Mouse (Mus musculus) spleen, adult 18-20 months (tissue): ENCODE measurements around the gene Ust.
A peak's percentile ranks its signal among the peaks of the same experiment; 100 is the strongest.

ENCODE experiments used
- DNase-seq, 2 experiments: peaks; one replicate each; pipeline ENCODE4 v3.0.0; 2022; ENCODE audit warnings: mixed read lengths in 2 of 2

The Ust gene

DNA sequence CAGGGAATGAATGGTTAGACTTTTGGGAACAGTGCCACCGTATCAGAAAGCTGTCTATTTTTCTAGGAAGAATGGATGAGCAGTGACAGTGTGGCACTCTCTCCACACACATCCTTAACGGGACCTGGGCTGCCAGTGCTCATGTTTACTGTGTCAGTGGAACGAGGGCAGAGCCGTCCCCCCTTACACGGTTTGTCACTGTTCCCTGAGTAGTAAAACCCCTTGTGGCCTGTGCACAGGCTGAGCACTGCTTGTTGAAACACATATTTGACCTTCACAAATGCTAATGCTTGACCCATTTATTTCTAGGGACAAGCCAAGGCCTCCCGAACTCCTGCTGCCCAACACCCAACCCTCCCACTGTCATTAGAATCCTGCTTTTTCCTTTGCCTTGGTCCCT, 209.2 kb downstream of the Ust start:
- no peak for DNase-seq

DNA sequence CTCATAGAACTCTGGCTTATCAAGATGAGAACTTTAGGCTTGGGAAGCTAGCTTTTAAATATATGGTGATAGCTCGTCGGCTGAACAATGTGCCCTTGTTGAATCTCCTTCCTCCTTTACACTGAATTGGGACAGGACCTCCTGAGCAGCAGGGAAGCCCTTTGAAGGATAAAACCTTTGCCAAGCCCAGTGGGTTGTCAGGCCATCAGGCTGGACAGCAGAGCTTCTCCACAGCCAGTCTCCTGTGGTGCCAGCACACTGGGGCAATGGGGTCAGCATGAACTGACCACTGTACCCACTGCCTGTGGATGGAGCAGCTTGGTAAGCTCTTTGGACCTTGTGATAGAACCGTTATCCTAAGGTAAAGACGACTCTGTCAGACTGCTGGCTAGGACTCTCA, 214.4 kb downstream of the Ust start:
- DNase-seq, result no peak

DNA sequence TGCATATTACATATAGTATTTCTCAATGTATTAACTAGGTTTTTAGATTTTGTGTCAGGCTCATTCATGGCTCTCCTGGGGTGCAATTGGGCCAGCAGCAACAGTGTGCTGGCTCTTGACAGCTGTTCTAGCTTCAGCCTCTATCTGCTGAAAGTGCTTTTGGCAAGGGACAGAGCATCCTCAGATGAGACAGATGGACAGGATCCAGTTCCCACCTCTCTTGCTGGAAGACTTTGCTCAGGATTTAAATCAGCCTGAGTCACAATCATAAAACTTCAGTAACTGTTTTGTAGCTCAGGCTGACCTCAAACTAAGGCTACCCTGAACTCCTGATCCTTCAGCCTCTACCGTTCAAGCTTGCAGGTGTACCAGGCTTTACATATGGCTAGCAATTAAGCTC, 219.5 kb downstream of the Ust start:
- no peak for DNase-seq

DNA sequence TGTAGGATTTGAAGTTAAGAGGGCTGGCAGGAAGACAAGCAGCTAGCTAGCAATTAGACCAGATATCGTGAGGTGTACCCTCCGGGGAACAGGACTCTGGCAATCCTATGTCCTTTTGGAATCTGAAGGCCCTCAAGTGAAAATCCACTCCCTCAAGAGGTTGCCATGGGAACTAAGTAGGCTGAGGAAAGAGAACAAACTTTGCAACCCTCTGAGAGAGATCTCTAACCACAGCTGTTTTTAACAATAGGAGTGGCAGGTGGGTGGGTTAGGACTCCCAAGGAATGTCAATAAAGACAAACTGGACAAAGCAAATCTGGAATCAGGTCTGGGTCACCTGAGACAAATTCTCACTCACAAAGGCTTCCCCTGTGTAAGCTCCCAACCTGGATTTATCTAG, 221.4 kb downstream of the Ust start:
- no peak for DNase-seq

DNA sequence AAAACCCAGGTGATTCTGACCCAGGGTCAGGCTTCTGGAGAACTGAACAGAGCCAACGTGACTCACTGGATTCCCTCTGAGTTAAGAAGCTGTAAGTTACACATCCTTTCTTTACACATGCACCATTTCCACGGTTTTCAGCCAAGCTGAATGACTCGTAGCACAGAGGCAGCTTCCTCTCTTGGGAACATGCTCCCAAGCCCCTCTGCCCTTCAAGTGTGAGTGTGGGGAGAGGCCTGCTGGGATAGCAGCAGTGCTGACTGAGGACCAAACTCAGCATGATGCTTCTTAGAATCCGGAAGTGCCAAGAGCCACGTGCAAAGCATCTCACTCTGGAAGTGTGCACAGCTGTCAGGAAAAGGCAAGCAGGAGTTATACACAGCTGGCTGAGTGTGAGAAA, 228.0 kb downstream of the Ust start:
- no peak for DNase-seq

DNA sequence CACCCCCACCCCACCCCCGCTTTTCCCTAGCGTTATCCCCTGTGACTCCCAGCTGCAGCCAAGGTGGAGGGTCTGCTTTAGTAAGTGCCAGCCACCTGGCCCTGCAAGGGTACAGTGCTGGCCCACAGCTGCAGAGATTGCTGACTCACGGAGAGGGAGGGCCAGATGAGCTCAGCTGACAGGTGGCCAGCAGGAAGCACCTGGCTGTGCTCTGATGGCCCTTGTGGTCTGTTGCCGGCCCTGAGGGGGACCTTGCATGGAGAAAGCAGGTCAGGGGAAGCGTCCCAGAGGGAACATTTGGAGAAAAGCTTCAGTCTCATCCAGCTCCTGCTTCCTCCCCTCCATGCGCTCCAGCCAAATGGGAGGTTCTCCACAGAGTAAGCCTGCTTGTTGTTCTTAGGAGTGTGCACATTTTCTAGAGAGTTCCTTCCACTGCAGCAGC, 231.3 kb downstream of the Ust start:
- DNase-seq, result no peak

DNA sequence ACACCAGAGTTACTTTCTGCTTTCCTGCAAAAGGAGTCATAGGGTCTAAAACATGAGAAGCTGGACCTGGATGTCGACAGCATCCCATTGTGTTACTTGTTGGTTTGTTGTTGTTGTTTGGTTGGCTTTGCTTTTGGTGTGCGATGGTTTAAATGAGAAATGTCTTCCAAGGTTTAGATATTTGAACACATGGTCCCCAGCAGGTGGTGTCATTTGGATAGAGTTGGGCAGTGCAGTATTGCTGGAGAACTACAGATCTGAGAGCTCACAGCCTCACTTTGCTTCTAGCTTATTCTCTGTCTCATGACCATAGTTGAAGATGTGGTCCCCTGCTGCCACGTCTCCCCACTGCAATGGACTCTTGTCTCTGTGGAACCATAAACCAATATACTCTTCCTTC, 234.6 kb downstream of the Ust start:
- no peak for DNase-seq

DNA sequence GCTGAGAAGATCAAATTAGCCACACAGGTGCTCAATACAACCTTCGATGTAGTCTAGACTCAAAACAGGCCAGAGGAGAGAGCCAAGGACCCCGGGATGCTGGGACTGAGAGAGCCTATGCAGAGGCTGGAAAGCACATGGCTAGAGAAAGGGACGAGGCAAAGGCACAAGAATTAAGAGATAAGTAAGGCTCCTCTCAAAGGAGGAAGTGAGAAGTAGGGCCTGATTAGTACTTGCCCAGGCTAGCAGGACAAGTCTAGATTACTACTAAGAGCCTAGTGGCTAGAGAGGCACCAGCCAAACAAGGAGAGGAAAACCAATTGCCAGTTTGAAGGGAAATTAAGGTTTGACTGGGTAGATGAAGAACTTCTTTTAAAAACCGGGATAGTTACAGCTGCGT, 241.5 kb downstream of the Ust start:
- no peak for DNase-seq

DNA sequence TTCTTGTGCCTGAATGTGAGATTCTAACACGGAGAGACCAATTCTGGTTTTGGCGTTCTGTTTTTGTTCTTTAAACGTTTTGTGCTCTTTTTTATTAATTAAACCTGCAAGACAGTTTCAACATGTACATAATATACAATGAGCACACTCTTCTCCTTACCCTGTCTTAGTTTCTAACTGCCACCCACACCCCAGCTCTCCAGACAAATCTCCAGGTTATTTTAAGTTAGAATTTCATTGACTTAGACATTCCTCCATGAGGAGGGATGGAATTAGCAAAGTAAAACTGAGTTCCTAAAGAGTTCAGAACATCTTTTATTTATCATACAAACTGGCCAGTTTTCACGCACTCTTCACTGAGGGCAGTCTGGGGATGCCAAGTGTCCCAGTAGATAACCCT, 248.9 kb downstream of the Ust start:
- DNase-seq, result no peak

DNA sequence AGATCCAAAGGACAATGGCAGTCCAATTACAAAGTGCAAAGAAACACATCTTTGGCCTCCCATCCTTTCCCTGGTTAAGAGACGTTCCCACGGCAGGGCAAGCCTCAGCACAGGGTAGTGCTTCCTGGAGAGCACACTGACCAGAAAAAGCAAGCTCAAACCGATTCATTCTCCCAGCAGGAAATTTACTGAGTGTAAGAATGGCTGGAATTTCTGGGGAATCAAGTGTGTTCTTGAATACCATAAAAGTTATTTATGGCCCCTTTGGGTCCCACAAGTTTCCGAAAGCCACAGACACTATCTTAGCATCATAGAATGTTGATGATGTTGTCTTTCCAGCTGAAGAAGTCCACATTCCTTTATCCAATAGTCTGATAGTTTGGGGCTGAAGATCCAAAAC, 258.9 kb downstream of the Ust start:
- DNase-seq, result no peak

DNA sequence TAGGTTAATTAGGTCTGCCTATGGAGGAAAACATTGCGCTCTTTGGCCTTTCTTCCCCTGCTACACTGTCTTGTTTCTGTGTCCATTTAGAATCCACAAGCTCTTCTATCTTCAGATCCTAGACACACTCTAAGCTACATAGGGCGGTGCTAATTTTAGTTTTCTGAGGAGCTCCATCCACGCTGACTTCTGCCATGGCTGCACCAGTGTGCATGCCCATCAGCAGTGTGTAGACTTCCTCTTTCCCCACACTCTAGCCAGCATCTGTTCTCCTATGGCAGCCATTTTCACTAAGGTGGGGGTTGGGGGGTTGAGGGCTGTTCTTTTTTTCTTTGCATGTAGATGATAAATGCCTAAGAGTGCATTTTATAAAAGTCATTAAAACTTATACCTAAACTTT, 268.6 kb downstream of the Ust start:
- DNase-seq, result no peak

DNA sequence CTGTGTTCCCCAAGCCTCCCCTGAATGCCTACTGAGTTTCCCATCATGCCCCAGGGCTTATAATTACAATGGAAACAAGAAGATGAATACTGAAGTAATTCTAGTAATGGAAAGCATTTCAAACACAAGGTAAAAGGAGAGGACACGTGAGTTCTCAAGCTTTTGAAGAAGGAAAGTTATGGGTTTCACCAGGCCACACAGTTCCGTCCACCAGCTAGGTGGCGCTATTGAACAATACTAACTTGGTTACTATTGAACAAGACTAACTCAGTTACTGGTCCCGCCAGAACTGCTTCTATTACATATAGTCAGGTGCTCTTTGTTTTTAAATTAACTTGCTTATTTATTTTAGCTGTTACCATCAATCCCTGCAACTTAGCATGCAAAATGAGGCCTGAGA, 276.3 kb downstream of the Ust start:
- peak in 1 of 2 experiments; percentile 56 for DNase-seq

DNA sequence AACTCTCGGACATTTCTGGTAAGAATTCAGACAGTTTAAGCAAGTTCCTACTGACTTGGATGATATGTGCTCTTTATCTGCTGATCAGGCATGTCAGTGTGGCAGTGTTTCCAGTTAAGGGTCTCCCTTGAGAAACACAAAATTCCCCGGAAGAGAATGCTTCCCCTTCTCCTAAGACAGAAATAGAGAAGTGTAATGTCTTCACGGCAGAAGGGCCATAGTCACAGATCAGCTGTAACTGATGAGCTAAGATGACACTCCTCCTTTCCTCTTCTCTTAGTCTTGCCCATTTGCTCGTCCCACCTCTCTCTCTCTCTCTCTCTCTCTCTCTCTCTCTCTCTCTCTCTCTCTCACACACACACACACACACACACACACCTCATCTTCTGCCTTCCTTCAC, 277.9 kb downstream of the Ust start:
- no peak for DNase-seq

DNA sequence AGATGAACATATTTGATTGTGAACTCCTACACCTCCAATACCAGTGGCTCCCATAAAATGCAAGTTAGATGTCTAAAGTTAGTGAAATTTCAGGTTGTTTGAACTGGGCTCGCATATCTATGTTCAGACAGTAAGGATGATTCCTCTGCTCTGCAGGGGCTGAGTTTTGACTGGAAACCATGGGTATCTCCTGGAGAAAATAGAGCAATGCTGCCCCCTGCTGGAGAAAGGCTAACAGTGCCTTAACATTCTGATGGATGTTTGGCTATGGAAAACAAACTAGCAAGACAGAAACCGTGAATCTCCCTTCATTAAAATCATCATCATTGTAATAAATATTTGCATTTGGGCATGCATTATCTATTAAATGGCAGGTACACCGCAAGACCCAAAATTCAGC, 278.4 kb downstream of the Ust start:
- DNase-seq, result peak; percentile 23 to 76

DNA sequence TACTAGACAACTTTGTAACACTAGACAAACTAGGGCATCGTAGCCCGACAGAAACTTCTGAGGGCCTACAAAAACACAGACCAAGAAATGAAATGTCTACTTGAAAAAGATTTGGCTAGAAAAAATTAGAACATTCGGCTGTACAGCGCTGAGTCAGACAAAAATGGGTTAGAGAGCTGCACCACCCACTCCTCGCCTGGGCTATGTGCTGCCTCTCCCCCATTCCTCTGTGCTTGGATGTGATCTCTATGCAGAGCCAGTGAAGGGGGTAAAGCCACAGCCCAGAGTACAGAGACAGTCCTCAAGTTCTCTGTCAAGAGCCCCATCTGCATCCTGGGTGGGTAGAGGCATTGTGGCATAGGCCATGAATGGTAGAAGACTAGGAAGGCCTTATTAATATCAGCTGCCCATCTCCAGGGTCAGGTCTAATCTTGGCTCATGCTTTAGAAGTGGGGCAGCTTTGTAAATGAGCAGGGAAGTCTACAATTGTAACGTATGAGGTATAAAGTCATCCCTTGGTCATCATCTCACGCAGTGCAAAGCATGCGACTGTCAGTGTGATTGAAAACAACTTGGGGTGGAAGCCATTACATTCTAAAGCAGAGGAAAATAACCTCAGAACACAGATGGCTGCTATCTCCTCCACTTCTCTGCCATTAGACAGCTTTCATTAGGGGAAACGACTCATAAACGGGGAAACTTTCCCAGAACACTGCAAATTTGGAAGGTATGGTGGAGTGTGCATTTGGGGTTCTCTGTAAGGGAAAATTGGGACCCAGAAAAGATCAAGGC, 281.6 kb downstream of the Ust start:
- DNase-seq, result no peak

DNA sequence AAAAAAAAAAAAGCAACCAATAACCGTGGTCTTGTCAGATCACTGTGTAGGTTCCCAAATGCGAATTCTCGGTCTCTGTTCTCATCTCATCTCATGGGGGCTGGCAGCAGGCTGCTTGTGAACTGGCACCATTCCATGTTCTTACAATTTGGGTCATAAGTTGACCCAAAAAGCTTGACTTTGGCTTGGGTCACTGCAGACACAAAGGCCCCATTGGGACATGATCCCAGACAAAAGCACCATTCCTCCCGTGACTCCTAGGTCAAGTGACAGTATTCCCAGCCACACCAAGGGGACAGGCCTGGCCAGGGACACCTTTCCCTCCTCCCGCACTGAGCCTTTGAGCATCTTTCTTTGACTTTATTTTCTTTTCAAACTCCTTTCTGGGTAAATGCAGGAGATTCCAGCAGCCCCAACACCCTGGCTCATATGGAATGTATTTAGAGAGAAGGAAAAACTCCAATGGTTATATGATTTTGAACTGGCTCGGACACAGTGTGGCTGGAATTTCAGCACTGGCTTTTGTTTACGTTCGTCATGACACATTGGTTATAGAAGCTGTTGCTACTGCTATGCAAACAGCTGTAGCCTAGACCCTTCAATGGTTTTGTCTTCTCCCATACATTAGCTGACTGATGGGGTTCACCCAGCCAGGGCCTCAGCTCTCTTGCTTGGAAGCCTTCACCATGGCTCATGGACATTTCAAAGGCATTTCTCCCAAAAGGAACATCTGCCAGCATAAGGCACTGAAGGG, 285.3 kb downstream of the Ust start:
- no peak for DNase-seq

DNA sequence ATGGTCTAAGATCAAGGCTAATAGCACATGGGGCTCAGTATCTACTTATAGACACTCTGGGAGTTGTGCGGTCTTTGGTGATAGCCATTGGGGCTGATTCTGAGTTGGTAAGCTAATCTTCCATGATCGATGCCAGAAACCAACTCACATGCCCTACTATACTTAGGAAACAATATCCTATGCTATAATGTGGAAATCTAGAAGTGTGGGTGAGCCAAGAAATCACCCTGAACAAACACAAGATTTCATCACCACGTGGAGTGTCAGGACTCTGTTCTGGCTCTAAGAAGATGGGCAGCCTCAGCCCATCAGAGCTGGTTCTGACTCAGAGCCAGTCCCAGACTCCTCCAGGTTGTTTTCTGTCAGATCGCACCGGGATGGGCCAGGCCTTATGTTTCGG, 286.1 kb downstream of the Ust start:
- DNase-seq, result no peak

DNA sequence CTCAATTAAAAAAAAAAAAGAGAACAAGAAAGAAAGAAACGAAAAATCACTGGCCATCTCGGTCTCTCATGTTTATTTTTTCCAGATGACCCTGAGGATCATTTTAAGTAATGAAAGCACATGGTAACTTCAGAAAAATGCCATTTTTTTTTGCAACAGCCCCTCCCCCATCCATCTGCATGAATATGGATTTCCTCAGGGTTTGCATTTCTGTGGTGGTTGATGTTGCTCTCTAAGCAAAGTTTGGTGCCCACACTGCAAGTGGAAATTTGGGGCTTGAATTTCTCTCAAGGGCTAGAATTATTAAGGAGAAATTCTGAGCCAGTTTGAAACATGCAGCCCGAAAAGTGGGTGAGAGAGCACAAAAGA, 290.3 kb downstream of the Ust start:
- no peak for DNase-seq

DNA sequence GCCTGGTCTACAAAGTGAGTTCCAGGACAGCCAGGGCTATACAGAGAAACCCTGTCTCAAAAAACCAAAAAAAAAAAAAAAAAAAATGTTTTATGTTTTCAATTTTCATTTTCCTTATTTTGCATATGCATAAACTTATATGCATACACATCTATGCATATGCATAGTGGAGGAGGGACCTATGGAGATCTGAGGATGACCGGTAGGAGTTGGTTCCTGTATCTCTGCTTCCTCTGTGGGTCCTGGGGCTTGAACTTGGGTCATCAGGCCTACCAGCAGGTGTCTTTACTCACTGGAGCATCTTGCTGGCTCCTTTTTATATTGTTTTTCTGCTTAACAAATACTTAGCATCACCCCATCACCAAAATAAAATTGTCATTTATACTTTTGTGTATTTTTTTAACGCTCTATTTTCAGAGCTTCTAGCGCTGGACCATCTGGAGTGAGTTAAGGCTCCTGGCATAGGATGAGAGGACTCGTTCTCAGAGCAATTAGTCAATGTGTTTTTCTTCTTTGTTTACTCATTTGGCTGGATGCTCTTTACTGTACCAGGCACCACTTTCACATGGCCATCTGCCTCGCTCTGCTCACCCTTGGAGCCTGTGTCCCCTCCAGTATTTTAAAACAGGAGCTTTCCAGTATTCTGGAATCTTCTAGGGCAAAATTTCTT, 290.8 kb downstream of the Ust start:
- no peak for DNase-seq

DNA sequence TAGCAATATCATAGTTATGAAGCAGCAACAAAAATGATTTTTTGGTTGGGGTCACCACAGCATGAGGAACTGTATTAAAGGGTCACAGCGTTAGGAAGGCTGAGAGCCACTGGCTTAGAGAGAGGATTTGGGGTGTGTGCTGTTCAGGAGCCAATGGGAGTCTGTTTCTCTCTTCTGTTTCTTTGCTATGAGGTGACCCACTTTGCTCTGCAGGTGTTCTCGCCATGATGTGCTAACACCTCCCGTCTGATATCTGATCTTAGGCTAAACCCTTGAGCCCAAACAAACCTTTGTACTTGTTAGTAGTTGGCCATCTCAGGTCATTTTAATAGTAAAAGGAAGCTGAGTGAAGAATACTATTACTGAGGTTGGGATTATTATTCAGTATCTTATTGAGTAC, 292.0 kb downstream of the Ust start:
- no peak for DNase-seq

DNA sequence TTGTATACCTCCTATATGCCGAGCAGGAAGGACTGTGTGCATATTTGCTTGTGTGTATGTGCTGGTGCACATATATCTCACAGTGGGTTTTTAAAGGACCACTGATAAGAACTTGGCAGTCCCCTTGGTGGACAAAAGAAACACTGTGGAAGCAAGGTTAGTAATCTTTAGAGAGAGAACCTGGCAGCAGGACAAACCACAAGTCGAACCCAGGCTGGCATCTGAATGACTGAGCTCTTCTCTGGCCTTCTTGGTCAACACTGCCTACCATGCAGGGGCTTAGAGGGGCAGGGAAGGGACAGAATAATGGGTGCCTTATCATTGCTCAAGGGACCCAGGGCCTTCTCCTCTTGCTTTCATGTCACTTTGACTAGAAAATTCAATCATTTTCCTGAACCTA, 294.0 kb downstream of the Ust start:
- no peak for DNase-seq

DNA sequence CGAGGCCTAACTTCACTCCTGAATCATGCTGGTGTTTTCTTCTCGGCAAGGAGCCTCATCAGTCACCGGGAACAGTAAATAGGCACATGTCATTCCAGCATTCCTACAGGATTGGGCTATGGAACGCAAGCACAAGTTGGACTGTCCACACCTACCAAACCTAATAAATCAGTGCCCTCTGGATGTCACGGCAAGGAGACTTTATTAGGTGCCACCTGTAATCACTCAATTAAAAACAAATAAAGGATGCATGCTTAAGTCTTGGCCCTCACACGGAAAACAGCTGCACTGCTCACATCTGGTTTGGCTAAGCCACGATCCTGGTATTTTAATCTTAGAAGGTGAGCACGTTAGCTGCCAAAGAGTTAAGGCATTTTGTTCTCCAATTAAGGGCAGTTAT, 294.6 kb downstream of the Ust start:
- DNase-seq, result no peak

DNA sequence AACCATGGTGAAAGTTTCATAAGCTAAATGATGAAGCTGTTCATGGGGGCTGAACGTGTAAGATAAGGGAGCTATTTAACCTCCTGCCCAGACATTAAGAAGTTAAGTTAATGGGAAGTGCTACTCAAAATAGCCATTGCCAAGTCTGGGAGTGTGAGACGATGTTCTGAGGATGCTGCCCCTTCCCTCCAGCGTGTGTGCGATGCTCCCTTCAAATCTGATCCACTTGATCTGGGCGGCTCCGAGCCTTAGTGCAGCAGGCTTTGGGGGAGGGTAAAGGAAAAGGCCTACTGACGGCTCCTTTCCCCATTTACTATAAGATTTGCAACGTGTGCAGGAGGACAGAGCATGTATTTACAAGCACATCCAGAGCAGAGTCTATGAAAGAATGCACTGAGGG, 301.7 kb downstream of the Ust start:
- DNase-seq, result no peak

DNA sequence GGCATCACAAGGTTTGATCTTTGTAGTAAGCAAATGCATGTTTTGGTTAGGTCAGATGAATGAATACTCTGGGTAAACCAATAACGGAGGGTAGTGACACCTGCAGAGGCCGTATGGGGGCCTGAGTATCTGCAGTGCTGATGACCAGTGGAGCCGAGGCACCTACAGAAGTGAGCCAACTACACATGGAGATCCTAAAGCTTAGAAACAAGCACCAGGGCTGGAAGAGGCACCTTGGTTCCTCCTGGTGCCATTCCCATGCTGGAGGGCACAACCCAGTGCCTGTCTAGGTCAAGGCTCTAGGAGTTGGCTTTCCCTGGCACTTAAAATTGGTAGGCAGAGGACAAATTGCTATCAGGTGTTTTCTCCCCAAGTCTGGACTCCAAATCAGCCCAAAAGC, 303.4 kb downstream of the Ust start:
- DNase-seq, result no peak
